Mouse (Mus musculus) erythroblast, embryonic 14.5 days (primary cell): ENCODE measurements around the gene Unc119.

Source experiments
- GATA1 ChIP-seq: IDR thresholded peaks from 2 replicates; pipeline ENCODE4 v1.6.1; 2012; ENCODE audit warnings: low read length, inconsistent platforms, mixed read lengths
- TAL1 ChIP-seq: IDR thresholded peaks from 3 replicates; pipeline ENCODE4 v1.6.1; 2012; ENCODE audit warnings: low read length, inconsistent platforms, mixed read lengths

DNA sequence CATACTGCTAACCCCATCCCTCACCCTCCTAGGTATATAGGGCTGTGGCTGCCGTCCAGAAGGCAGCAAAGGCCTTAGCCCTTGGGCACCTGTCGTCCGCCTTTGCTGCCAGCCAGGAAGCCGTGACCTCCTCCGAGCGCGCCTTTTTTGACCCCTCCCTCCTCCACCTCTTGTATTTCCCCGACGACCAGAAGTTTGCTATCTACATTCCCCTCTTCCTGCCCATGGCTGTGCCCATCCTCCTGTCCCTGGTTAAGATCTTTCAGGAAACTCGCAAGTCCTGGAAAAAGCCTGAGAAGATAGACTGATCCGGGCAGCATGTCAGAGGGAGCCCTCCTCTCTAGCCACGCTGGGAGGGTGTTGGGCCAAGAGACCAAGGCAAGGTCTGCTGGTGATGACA, 1.6 kb upstream of the Unc119 start:
- TF ChIP-seq TAL1 (no peak), GATA1 (no peak)
